Mouse (Mus musculus): ENCODE results near the gene Bpifc. TPM values are rescaled to one million over a fixed set of nuclear protein-coding genes. Genes with fewer than 3 reads are reported as not detected.

The Bpifc gene
- total RNA-seq, 2 experiments from 2014 or later, result not detected

DNA sequence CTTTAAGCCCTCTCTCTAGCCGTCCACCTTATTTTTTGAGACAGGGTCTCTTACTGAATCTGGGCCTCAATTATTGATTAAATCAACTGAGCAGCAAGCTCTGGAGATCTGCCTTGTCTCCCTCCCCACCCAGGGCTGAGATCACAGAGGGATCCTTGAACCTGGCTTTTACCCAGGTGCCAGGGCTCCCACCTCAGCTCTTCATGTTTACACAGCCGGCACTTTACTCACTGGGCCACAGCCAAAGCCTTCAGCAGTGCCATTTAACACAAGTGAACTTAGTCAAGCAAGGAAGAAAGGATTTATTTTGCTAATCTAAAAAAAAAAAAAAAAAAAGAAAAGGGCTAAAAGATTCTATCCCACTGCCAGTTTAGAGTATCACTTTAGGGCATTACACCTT lies 57.3 kb downstream of the Bpifc start:
- DNase-seq (ENCODE audit: low spot score in 2 of 2), result no peak

DNA sequence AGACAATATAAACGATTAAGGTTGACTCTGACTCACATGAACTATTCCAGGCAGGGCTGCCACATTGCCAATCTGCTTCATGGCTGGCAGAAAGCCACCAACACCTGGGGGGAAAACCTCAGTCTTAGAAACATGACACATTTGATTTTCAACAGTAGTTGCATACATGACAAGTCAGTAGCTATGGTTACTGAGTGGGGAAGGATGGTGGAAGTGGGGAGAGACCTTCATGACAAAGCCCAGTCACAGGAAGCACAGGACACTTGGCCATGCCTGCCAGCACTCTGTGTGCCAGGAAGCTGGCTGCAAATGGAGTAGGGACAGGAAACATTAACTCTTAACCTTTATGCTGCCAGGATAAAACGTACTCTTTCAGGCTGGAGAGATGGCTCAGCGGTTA lies 58.3 kb downstream of the Bpifc start:
- no peak for DNase-seq (ENCODE audit: low spot score in 2 of 2)

DNA sequence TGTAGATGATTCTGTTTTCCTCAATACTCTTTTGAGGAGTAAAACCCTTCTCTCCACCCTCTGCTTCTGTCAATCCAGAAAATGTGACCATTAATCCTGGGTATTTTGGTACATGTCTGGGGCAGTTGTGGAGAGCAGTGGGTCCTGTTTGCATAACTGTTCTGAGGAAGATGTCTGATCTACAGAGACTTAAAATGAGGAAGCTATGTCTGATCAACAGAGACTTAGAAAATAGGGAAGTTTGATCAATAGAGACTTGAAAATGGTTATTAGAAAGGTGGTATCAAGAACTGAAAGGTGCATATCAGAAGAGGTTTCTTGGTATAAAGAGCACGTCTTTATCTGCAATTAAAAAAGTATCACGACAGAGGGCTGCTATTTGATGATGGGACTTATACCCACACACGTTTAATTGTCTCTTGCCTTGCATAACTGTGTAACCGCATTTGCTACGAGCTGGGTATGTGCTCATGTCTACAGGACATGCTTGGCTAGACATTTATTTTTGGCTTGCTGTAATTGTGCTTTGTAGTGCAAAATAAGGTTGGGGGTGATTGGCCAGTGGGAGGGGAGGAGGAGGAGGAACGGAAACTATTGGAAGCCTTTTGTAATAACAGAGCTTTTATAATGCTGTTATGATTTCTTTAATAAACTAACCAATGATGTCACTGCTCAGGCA lies 59.8 kb downstream of the Bpifc start:
- DNase-seq (ENCODE audit: low spot score in 2 of 2), result no peak

DNA sequence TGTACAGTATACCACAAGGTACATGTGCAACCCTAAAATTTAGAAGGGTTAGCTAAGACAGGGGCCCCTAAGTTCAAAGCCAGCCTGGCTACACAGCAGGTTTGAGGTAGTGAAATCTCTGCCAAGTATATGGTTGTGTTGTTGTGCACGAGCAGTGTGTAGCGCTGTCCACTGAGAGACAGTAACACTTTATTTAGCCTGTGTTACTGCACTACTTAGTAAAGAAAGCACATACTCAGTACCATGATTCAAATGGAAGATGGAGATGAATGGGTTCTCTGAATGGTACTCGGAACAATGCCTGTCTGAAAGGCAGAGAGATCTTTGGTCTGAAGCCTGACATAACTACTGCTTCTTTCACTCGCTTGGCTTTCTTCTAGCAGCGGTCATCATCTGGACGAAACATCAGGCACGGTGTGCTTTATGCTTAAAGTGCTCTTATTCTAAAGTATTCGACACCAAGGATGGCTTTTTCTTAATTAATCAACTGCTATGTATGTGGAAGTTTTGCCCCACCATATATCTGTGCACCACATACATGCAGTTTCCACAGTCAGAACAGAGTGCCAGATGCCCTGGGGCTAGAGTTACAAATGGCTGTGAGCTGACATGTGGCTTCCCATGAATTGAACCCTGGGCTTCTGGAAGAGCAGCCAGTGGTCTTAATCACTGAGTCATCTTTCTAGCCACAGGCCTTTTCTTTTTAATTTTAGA lies 63.1 kb downstream of the Bpifc start:
- DNase-seq (ENCODE audit: low spot score in 2 of 2), result no peak

DNA sequence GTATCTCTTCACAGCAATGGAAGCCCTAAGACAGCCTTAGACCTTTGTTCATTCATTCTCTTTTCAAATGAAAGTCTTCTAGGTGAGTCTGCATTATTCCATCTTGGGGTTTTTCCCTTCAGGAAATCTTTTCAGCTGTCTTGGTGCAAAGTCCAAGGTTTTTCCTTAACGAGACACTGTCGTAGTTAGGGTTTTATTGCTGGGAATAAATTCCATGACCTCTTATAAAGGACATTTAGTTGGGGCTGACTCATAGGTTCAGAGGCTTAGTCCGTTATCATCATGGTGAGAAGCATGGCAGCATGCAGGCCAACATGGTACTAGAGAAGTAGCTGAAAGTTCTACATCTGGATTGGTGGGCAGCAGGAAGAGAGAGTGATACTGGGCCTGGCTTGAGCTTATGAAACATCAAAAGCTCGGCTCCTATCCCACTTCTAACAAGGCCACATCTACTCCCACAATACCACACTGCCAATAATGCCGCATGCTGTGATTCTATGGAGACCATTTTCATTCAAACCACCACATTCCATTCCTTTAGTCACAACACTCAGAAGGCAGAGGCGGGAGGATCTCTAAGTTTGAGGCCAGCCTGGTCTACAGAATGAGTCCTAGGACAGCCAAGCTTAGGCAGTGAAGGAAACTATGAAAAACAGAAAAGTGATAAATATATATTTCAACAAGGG lies 75.3 kb downstream of the Bpifc start:
- DNase-seq (ENCODE audit: low spot score in 2 of 2), result no peak

DNA sequence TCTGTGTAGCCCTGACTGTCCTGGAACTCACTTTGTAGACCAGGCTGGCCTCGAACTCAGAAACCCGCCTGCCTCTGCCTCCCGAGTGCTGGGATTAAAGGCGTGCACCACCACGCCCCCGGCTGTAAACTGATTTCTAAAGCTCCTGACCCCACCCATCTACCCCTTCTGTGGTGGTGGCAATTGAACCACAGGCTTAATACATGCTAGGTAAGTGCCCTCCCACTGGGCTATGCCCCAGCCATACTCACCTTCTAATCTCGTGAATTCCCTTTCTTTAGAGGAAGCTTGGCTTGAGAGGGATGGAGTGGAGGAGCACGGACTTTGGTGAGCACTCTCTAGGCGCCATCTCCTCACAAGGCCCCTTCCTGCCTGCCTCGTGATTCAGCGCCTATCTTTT lies 81.7 kb downstream of the Bpifc start:
- no peak for DNase-seq (ENCODE audit: low spot score in 2 of 2)

DNA sequence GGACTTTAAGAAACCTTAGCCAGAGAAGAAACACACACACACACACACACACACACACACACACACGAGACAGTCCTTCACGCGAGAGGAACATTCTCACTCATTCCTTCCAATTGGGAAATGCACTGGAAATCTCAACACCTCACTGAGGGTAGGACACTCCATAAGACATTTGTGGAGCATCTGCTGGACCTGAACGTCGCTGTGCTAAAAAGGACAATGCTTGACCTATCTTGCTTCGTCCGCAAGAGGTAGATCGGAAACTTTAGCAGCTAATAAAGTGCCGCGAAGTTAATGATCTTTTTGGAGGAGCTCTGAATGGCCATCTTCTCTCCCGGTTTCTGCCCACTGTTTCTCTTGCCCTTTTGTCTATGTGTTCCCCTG lies 82.5 kb downstream of the Bpifc start:
- peak; percentile 8 to 12 for DNase-seq (ENCODE audit: low spot score in 2 of 2)

DNA sequence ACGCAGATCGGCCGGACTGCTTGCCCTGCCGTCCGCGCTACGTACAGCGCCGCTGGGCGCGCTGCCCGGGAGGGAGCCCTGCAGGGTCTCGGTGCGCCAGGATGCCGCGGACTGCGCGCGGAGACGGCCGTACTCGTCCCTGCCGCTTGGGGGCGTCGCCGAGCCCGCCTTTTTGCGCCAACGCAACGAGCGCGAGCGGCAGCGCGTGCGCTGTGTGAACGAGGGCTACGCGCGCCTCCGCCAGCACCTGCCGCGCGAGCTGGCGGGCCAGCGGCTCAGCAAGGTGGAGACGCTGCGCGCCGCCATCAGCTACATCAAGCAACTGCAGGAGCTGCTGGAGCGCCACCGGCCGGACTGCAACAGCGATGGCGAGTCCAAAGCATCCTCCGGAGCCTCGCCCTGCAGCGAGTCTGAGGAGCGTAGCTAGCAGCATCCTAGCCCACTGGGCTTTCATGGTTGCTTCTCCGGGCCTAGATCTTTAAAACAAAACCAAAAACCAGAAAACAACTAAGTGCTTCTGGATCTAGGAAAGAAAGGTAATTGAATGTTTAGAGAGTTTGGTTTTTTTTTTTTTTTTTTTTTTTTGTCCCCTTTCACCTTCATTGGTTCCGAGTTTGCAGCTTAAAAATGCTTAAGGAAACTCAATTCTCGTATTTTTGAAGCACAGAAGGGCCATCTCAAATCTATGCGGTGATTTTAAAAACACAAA lies 83.0 kb downstream of the Bpifc start:
- DNase-seq (ENCODE audit: low spot score in 2 of 2), result peak; percentile 75 to 81

DNA sequence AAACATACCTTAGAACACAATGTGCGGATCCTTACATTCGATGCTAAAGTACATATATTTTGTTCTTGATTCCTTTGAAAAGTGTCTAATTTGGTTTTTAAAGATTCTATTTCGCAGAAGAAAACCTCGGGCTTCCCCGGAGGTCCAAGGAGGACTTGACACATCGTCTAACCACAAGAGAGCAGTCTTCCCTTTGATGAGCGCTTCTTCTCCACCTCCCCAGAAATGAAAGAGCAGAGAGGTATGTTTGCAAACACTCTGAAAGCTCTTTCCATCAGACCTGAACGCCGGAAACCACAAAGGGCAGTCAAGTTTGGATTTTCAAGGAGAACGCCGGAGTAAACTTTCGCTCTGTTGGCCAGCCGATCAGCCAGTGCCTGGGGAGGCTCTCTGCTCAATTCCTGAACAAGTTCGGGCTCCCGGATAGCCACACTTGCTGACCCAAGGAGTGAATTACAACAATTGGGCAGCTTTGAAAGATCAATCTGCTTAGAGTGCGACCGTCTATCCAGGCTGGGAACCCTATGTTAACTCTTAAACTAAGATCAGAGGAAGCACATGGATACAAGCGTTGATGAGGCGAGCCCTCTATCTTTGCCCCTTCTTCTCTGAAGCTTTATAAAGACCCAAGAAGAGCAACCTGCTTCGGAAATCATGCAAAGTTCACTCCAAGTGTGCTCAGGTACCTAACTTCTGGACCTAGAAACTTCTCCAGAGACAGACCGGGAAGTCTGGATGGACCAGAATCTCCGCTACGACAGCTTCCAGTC lies 83.8 kb downstream of the Bpifc start, which contains the start of gene Ascl4:
Gene Ascl4, plus strand, starts transcription at position 6 of the 770 bp plus-strand sequence.
- peak in 1 of 2 experiments; percentile 12 for DNase-seq (ENCODE audit: low spot score in 2 of 2)

DNA sequence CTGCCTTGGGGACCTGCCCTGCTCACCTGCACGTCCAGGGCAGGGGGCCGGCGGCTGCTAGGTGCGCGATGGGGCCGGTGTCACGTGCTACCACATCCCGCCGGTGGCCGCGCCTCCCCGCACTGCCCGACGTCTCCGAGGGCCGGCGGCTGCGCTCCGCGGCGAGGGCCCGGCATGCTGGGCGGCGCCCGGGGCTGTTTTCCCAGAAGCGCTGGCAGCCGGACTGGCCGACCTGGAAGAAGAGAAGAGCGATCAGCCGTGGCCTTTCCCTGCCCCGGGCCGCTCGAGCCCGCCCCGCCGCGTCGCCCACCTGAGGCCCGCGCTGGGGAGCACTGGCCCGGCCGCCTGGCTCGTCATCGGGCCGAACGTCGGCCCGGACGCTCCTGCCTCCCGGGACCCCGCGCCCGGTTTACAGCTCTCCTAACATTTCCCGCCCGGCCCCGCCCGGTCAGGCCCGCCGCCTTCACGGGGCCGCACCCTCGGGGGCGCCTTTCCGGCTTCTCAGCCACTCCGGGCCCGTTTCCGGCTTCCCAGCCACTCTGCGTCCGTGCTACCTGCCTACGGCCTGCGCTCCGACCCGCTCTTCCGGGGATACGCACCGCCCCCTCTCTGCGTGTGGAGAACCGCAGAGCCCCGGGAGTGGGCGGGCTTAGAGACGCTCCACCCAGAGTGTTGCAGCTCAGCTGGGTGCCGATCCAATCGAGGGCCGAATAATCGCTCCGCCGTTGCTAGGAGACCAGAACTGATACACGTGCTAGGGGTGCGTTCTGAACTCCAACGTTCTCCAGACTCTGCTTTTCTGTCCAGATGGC lies 95.0 kb downstream of the Bpifc start, which contains the start of gene Prdm4:
Gene Prdm4, minus strand, starts transcription at position 645 of the 812 bp plus-strand sequence.
- DNase-seq (ENCODE audit: low spot score in 2 of 2), result peak; percentile 93 to 96

Other genes starting within 250 kb of the Bpifc start
- 10 to 100 TPM; 23.3 to 27.8 TPM for gene Pwp1, start 182.4 kb downstream of the Bpifc start, total RNA-seq (2021)
- gene Prdm4, start 94.8 kb downstream of the Bpifc start, total RNA-seq (2021), result 10 to 100 TPM; 30.4 to 34.3 TPM
- gene Ascl4, start 84.2 kb downstream of the Bpifc start, total RNA-seq (2021), result under 1 TPM; 0.54 to 0.82 TPM
- 100 to 1,000 TPM; 109 to 117 TPM for gene Rtcb, start 54.1 kb downstream of the Bpifc start, total RNA-seq (2021)
- gene Fbxo7, start 10.1 kb upstream of the Bpifc start, total RNA-seq (2021), result 10 to 100 TPM; 24.5 to 26.2 TPM

All from layer of hippocampus, postnatal 10 days (tissue).